Mouse (Mus musculus): ENCODE measurements at regions not wholly inside any gene's neighbourhood (a gene's known extent, or its start where the extent isn't known, plus 50 kb on each side); places are given as distances from the start of the nearest gene placed in this dataset.

GRCm38 (mm10) chr8:15323421-15323820 is 277.5 kb upstream of the BB014433 start:
- Histone ChIP-seq H3K4me3 (replicated peaks; ENCODE audit: low read length) (no peak overlapping the region), H3K27me3 (ENCODE audit: control insufficient read depth, insufficient read depth, low read length) (no peaks in the 10 kb centered on the region), H3K4me1 (replicated peaks; ENCODE audit: control insufficient read depth, insufficient read depth, low read length) (no peaks in the 10 kb centered on the region), H3K36me3 (replicated peaks; ENCODE audit: control insufficient read depth, insufficient read depth) (no peaks in the 10 kb centered on the region), H3K9ac (no peak overlapping the region), H3K27ac (no peak overlapping the region), H3K4me2 (replicated peaks) (no peak overlapping the region), H3K9me3 (ENCODE audit: control insufficient read depth, low read length) (no peaks in the 10 kb centered on the region)
- ATAC-seq (ENCODE audit: low FRiP score) (no peak), DNase-seq (ENCODE audit: low spot score) (no peak)
- WGBS: 81% methylated on average over 4 of the region's 4 CpGs

GRCm38 (mm10) chr8:15318082-15318816 is 272.4 kb upstream of the BB014433 start:
- H3K9me3 ChIP-seq (ENCODE audit: control insufficient read depth, low read length): no peaks in the 10 kb centered on the region
- H3K27me3 ChIP-seq (ENCODE audit: control insufficient read depth, insufficient read depth, low read length): no peaks in the 10 kb centered on the region
- no peak overlapping the region for H3K4me2 ChIP-seq (replicated peaks)
- no peaks in the 10 kb centered on the region for H3K36me3 ChIP-seq (replicated peaks; ENCODE audit: control insufficient read depth, insufficient read depth)
- DNase-seq (ENCODE audit: low spot score) (no peak), ATAC-seq (ENCODE audit: low FRiP score) (no peak)
- H3K9ac ChIP-seq: no peak overlapping the region
- H3K4me3 ChIP-seq (replicated peaks; ENCODE audit: low read length): no peak overlapping the region
- H3K27ac ChIP-seq: no peak overlapping the region
- WGBS: 75% methylated on average over 16 of the region's 16 CpGs
- no peaks in the 10 kb centered on the region for H3K4me1 ChIP-seq (replicated peaks; ENCODE audit: control insufficient read depth, insufficient read depth, low read length)

GRCm38 (mm10) chr8:15313481-15313880 is 267.6 kb upstream of the BB014433 start:
- no peak overlapping the region for H3K4me2 ChIP-seq (replicated peaks)
- DNase-seq (ENCODE audit: low spot score): no peak
- no peaks in the 10 kb centered on the region for H3K27me3 ChIP-seq (ENCODE audit: control insufficient read depth, insufficient read depth, low read length)
- no peak overlapping the region for H3K9ac ChIP-seq
- H3K4me1 ChIP-seq (replicated peaks; ENCODE audit: control insufficient read depth, insufficient read depth, low read length): no peaks in the 10 kb centered on the region
- WGBS: 78% methylated on average over 5 of the region's 5 CpGs
- no peak for ATAC-seq (ENCODE audit: low FRiP score)
- H3K4me3 ChIP-seq (replicated peaks; ENCODE audit: low read length): no peak overlapping the region
- H3K9me3 ChIP-seq (ENCODE audit: control insufficient read depth, low read length): no peaks in the 10 kb centered on the region
- H3K36me3 ChIP-seq (replicated peaks; ENCODE audit: control insufficient read depth, insufficient read depth): no peaks in the 10 kb centered on the region
- H3K27ac ChIP-seq: no peak overlapping the region

GRCm38 (mm10) chr8:15311509-15311908 is 265.6 kb upstream of the BB014433 start:
- H3K9me3 ChIP-seq (ENCODE audit: control insufficient read depth, low read length): no peaks in the 10 kb centered on the region
- ATAC-seq (ENCODE audit: low FRiP score): peak; percentile 51; the same call in 1 of the 2 replicates
- no peak overlapping the region for H3K9ac ChIP-seq
- no peaks in the 10 kb centered on the region for H3K27me3 ChIP-seq (ENCODE audit: control insufficient read depth, insufficient read depth, low read length)
- H3K4me3 ChIP-seq (replicated peaks; ENCODE audit: low read length): no peak overlapping the region
- no peak overlapping the region for H3K4me2 ChIP-seq (replicated peaks)
- DNase-seq (ENCODE audit: low spot score): no peak
- H3K36me3 ChIP-seq (replicated peaks; ENCODE audit: control insufficient read depth, insufficient read depth): no peaks in the 10 kb centered on the region
- WGBS: 78% methylated on average over 4 of the region's 4 CpGs
- H3K27ac ChIP-seq: no peak overlapping the region
- H3K4me1 ChIP-seq (replicated peaks; ENCODE audit: control insufficient read depth, insufficient read depth, low read length): no peaks in the 10 kb centered on the region

- WGBS: 85% methylated on average over 7 of the region's 7 CpGs
- Histone ChIP-seq H3K9ac (no peak overlapping the region), H3K9me3 (ENCODE audit: control insufficient read depth, low read length) (no peaks in the 10 kb centered on the region), H3K4me2 (replicated peaks) (no peak overlapping the region), H3K4me3 (replicated peaks; ENCODE audit: low read length) (no peak overlapping the region), H3K27me3 (ENCODE audit: control insufficient read depth, insufficient read depth, low read length) (no peaks in the 10 kb centered on the region), H3K27ac (no peak overlapping the region), H3K36me3 (replicated peaks; ENCODE audit: control insufficient read depth, insufficient read depth) (no peaks in the 10 kb centered on the region), H3K4me1 (replicated peaks; ENCODE audit: control insufficient read depth, insufficient read depth, low read length) (no peaks in the 10 kb centered on the region)
- DNase-seq (ENCODE audit: low spot score): no peak
- ATAC-seq (ENCODE audit: low FRiP score): no peak
Measured at GRCm38 (mm10) chr8:15311045-15311444, 265.2 kb upstream of the BB014433 start.

GRCm38 (mm10) chr8:15304143-15304677 is 258.3 kb upstream of the BB014433 start:
- ATAC-seq (ENCODE audit: low FRiP score) (no peak), DNase-seq (ENCODE audit: low spot score) (no peak)
- Histone ChIP-seq H3K4me1 (replicated peaks; ENCODE audit: control insufficient read depth, insufficient read depth, low read length) (no peaks in the 10 kb centered on the region), H3K27me3 (ENCODE audit: control insufficient read depth, insufficient read depth, low read length) (no peaks in the 10 kb centered on the region), H3K9ac (no peak overlapping the region), H3K27ac (no peak overlapping the region), H3K4me2 (replicated peaks) (no peak overlapping the region), H3K4me3 (replicated peaks; ENCODE audit: low read length) (no peak overlapping the region), H3K36me3 (replicated peaks; ENCODE audit: control insufficient read depth, insufficient read depth) (no peaks in the 10 kb centered on the region), H3K9me3 (ENCODE audit: control insufficient read depth, low read length) (no peaks in the 10 kb centered on the region)
- WGBS: 85% methylated on average over 2 of the region's 2 CpGs

- H3K27me3 ChIP-seq (ENCODE audit: control insufficient read depth, insufficient read depth, low read length): peaks cover 3% of the 10 kb centered on the region; the same call in 1 of the 2 replicates
- no peak overlapping the region for H3K4me2 ChIP-seq (replicated peaks)
- peaks cover 10% of the 10 kb centered on the region; the same call in 1 of the 2 replicates for H3K4me1 ChIP-seq (replicated peaks; ENCODE audit: control insufficient read depth, insufficient read depth, low read length)
- no peaks in the 10 kb centered on the region for H3K36me3 ChIP-seq (replicated peaks; ENCODE audit: control insufficient read depth, insufficient read depth)
- H3K27ac ChIP-seq: no peak overlapping the region
- no peak overlapping the region for H3K4me3 ChIP-seq (replicated peaks; ENCODE audit: low read length)
- no peaks in the 10 kb centered on the region for H3K9me3 ChIP-seq (ENCODE audit: control insufficient read depth, low read length)
- no peak overlapping the region for H3K9ac ChIP-seq
- ATAC-seq (ENCODE audit: low FRiP score) (no peak), DNase-seq (ENCODE audit: low spot score) (no peak)
- 42% methylated on average over 5 of the region's 5 CpGs for WGBS
Measured at GRCm38 (mm10) chr8:15273775-15274174, 227.9 kb upstream of the BB014433 start.

- Histone ChIP-seq H3K4me3 (replicated peaks; ENCODE audit: low read length) (no peak overlapping the region), H3K4me2 (replicated peaks) (peak overlapping the region; percentile 10; the same call in 1 of the 2 replicates), H3K9ac (0 out of 2 replicates have a peak overlapping the region, but pooled peaks have one; percentile 16), H3K27ac (no peak overlapping the region), H3K9me3 (ENCODE audit: control insufficient read depth, low read length) (no peaks in the 10 kb centered on the region), H3K4me1 (replicated peaks; ENCODE audit: control insufficient read depth, insufficient read depth, low read length) (peaks cover 10% of the 10 kb centered on the region; the same call in 1 of the 2 replicates), H3K36me3 (replicated peaks; ENCODE audit: control insufficient read depth, insufficient read depth) (no peaks in the 10 kb centered on the region), H3K27me3 (ENCODE audit: control insufficient read depth, insufficient read depth, low read length) (peaks cover 3% of the 10 kb centered on the region; the same call in 1 of the 2 replicates)
- 25% methylated on average over 17 of the region's 17 CpGs for WGBS
- ATAC-seq (ENCODE audit: low FRiP score): peak; percentile 60; the same call in 1 of the 2 replicates
- peak; percentile 32 for DNase-seq (ENCODE audit: low spot score)
Measured at GRCm38 (mm10) chr8:15271793-15272587, 226.1 kb upstream of the BB014433 start.

- 10% methylated on average over 5 of the region's 5 CpGs for WGBS
- Histone ChIP-seq H3K4me2 (replicated peaks) (no peak overlapping the region), H3K27me3 (ENCODE audit: control insufficient read depth, insufficient read depth, low read length) (peaks cover 3% of the 10 kb centered on the region; the same call in 1 of the 2 replicates)
Measured at GRCm38 (mm10) chr8:15270290-15270689, 224.4 kb upstream of the BB014433 start.

More at GRCm38 (mm10) chr8:15270290-15270689, 224.4 kb upstream of the BB014433 start:
- Histone ChIP-seq H3K9me3 (ENCODE audit: control insufficient read depth, low read length) (peaks cover 3% of the 10 kb centered on the region; the same call in 1 of the 2 replicates), H3K4me1 (replicated peaks; ENCODE audit: control insufficient read depth, insufficient read depth, low read length) (peaks cover 10% of the 10 kb centered on the region; the same call in 1 of the 2 replicates), H3K9ac (no peak overlapping the region), H3K27ac (no peak overlapping the region), H3K4me3 (replicated peaks; ENCODE audit: low read length) (no peak overlapping the region), H3K36me3 (replicated peaks; ENCODE audit: control insufficient read depth, insufficient read depth) (no peaks in the 10 kb centered on the region)
- DNase-seq (ENCODE audit: low spot score): peak; percentile 89
- ATAC-seq (ENCODE audit: low FRiP score): no peak

Data from hindbrain, embryonic 14.5 days (tissue).